Mouse (Mus musculus): ENCODE data around the gene Ier2. TPM values are rescaled to one million over a fixed set of nuclear protein-coding genes. Genes with fewer than 3 reads are reported as not detected.
A peak's percentile ranks its signal among the peaks of the same experiment; 100 is the strongest.

The Ier2 gene
- polyA plus RNA-seq, 1 experiment = 333 TPM

DNA sequence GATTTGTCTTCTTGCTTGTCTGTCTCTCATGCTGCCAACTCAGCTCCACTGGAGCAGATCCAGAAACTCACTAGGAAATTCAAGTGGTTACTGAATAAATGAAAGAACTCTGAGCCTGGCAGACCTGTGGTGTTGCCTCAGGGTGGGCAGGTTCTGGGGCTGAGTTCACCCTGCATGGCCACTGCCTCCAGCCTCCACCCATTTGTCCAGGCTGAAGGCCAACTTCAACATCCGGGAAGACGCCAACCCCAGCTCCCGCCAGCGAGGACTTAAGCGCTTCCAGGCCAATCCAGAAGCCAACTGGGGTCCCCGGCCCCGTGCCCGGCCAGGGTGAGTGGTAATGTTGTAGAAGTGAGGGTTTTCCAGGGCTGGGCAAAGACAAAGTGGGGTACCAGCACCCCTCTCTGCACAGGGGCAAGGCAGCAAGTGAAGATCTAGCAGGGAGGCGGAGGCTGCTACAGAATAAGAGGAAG, 36.3 kb upstream of the Ier2 start:
- peaks cover 80% of the 10 kb centered on the region for H3K36me3 ChIP-seq (replicated peaks; ENCODE audit: low read length)
- H3K9me3 ChIP-seq = no peaks in the 10 kb centered on the region
- peak overlapping the region; percentile 84 for H3K4me3 ChIP-seq (replicated peaks)
- H3K27me3 ChIP-seq (replicated peaks) = no peaks in the 10 kb centered on the region
- no peak for TF ChIP-seq GATA1 (IDR thresholded peaks at IDR 0.05; ENCODE audit: borderline replicate concordance, low read length)
- TF ChIP-seq FLI1 (IDR thresholded peaks at IDR 0.05; ENCODE audit: low read length) = no peak
- H3K4me1 ChIP-seq = peaks cover 68% of the 10 kb centered on the region

- Histone ChIP-seq H3K4me3 (replicated peaks) (peak overlapping the region; percentile 28), H3K4me1 (peaks cover 67% of the 10 kb centered on the region), H3K27me3 (replicated peaks) (no peaks in the 10 kb centered on the region), H3K36me3 (replicated peaks; ENCODE audit: low read length) (peaks cover 80% of the 10 kb centered on the region), H3K9me3 (no peaks in the 10 kb centered on the region)
- TF ChIP-seq FLI1 (IDR thresholded peaks at IDR 0.05; ENCODE audit: low read length) (no peak), GATA1 (IDR thresholded peaks at IDR 0.05; ENCODE audit: borderline replicate concordance, low read length) (no peak)
Observed at GRCm38 (mm10) chr8:84698288-84698687, 35.6 kb upstream of the Ier2 start.

DNA sequence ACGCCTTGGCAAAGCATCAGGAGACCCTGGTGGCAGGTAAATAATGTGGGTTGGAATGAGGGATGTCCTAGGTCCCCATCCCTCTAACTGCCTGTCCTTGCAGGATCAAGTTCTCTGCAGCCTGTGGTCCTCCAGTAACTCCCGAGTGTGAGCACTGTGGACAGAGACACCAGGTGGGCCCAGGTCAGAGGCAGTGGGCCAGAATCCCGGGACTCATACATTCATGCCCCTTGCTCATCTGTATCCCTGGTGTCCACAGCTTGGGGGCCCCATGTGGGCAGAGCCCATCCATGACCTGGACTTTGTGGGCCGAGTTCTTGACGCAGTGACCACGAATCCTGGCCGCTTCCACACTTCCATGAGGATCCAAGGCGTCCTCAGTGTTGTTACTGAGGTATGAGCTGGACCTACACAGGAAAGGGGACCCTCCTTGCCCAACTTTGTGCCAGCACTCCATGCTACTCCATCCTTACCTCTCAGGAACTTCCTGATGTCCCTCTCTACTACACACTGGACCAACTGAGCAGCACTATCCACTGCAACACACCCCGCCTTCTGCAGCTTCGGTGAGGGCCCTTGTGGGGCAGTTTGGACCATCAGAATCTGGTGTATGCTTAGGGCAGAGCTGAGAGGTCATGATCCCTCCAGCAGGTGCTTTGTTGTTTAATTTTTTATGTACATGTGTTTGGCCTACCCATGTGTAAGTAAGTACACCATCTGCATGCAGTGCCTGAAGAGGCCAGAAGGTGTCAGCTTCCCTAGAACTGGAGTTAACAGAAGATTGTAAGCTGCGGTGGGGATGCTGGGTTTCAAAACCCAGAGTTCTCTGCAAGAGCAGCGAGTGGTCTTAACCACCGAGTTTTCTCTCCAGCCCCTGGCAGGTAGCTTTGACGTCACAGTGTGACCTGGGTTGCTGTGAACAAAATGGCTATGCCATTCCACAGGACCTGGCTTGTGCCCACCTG, 34.8 kb upstream of the Ier2 start:
- Histone ChIP-seq H3K36me3 (replicated peaks; ENCODE audit: low read length) (peaks cover 80% of the 10 kb centered on the region), H3K27me3 (replicated peaks) (no peaks in the 10 kb centered on the region), H3K9me3 (no peaks in the 10 kb centered on the region), H3K4me3 (replicated peaks) (no peak overlapping the region), H3K4me1 (peaks cover 67% of the 10 kb centered on the region)
- TF ChIP-seq FLI1 (IDR thresholded peaks at IDR 0.05; ENCODE audit: low read length) (no peak), GATA1 (IDR thresholded peaks at IDR 0.05; ENCODE audit: borderline replicate concordance, low read length) (no peak)

- no peaks in the 10 kb centered on the region for H3K9me3 ChIP-seq
- no peak for TF ChIP-seq FLI1 (IDR thresholded peaks at IDR 0.05; ENCODE audit: low read length)
- TF ChIP-seq GATA1 (IDR thresholded peaks at IDR 0.05; ENCODE audit: borderline replicate concordance, low read length) = no peak
- H3K27me3 ChIP-seq (replicated peaks) = no peaks in the 10 kb centered on the region
- H3K4me3 ChIP-seq (replicated peaks) = no peak overlapping the region
- peaks cover 93% of the 10 kb centered on the region for H3K36me3 ChIP-seq (replicated peaks; ENCODE audit: low read length)
- H3K4me1 ChIP-seq = peaks cover 71% of the 10 kb centered on the region
Observed at GRCm38 (mm10) chr8:84695140-84695539, 32.5 kb upstream of the Ier2 start.

DNA sequence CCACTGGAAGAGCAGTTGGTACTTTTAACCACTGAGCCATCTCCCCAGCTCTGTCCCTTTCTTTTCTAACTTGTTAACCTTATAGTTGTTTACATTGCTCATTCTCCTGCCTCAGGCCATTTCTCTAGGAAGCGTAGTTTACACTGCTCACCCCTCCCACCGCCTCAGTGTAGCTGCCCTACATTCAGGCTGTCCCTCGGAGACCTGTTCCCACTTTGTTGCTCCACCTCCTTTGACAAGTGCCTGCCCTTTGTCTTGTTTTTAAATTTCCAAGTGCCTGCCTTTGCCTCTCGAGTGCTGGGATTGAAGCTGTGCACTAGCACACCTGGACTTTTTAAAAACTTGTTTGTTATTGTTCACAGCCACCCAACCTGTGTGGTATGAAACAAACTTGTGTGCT, 30.7 kb upstream of the Ier2 start:
- Histone ChIP-seq H3K36me3 (replicated peaks; ENCODE audit: low read length) (peaks cover 79% of the 10 kb centered on the region), H3K9me3 (no peaks in the 10 kb centered on the region), H3K4me3 (replicated peaks) (no peak overlapping the region), H3K27me3 (replicated peaks) (no peaks in the 10 kb centered on the region), H3K4me1 (peaks cover 67% of the 10 kb centered on the region)
- TF ChIP-seq FLI1 (IDR thresholded peaks at IDR 0.05; ENCODE audit: low read length) = no peak
- TF ChIP-seq GATA1 (IDR thresholded peaks at IDR 0.05; ENCODE audit: borderline replicate concordance, low read length) = no peak

DNA sequence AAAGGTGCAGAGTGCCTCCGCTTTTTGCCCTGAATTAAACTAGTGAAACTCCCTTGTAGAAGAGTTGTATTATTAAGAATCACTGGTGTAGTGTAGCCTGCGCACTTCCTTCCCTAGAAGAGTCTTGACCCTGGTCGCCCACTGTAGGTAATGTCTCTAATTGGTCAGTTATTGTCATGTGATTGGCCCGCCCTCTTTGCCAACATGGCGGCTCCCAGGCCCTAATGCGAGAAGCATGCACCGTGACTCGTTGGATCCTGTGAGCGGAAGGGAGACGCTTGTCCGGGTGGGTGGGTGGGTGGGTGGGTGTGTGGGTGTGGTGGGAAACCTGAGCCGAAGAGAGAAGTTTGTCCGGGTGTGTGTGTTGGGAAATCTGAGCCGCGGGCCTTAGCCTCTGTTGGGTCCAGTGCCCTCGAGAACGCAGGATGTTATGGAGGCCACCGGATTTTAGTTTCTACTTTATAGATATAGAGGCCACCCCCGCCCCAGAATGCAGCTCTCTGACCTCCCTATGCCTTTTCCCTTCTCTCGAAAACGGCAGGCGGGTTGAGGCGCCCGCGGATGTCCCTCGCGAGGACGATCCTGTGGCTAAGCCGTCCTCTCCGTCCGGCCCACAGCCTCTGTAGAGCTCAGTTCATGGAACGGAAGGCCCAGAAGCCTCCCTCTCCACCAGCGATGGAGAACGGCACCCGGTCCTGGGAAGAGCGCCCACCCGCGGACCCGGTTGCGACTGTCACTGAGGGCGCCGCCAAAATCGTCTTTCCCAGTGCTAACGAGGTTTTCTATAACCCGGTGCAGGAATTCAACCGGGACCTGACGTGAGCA, 26.7 kb upstream of the Ier2 start:
- Histone ChIP-seq H3K27me3 (replicated peaks) (no peaks in the 10 kb centered on the region), H3K4me3 (replicated peaks) (peak overlapping the region; percentile 94), H3K4me1 (peaks cover 70% of the 10 kb centered on the region), H3K9me3 (no peaks in the 10 kb centered on the region), H3K36me3 (replicated peaks; ENCODE audit: low read length) (peaks cover 49% of the 10 kb centered on the region)
- no peak for TF ChIP-seq FLI1 (IDR thresholded peaks at IDR 0.05; ENCODE audit: low read length)

DNA sequence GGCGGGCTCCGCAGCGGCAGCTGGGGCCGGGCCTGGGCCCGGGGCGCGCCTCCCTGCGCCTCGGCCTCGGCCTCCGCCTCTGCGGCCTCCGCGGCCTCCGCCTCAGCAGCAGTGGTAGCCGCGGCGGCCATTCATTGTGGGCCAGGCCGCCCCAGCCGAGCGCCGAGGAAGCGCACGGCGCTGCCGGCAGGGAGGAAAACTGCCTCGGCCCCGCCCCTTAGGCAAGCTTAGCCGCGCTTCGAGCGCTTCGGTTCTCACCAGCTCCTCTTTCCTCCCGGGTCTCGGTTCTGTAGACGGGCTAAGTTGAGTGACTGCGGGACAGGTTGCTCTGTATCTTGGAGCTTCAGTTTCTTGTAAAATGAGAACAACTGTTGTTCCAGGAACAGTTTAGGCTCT, 25.1 kb upstream of the Ier2 start, which contains the start of gene Nacc1:
Gene Nacc1, minus strand, starts transcription at position 158 of the 396 bp plus-strand sequence.
- TF ChIP-seq GATA1 (IDR thresholded peaks at IDR 0.05; ENCODE audit: borderline replicate concordance, low read length) (no peak), FLI1 (IDR thresholded peaks at IDR 0.05; ENCODE audit: low read length) (no peak)
- Histone ChIP-seq H3K4me1 (peaks cover 73% of the 10 kb centered on the region), H3K4me3 (replicated peaks) (peak within 1 kb of the TSS; percentile 94), H3K36me3 (replicated peaks; ENCODE audit: low read length) (peaks cover 46% of the 10 kb centered on the region), H3K9me3 (no peaks in the 10 kb centered on the region), H3K27me3 (replicated peaks) (no peaks in the 10 kb centered on the region)

DNA sequence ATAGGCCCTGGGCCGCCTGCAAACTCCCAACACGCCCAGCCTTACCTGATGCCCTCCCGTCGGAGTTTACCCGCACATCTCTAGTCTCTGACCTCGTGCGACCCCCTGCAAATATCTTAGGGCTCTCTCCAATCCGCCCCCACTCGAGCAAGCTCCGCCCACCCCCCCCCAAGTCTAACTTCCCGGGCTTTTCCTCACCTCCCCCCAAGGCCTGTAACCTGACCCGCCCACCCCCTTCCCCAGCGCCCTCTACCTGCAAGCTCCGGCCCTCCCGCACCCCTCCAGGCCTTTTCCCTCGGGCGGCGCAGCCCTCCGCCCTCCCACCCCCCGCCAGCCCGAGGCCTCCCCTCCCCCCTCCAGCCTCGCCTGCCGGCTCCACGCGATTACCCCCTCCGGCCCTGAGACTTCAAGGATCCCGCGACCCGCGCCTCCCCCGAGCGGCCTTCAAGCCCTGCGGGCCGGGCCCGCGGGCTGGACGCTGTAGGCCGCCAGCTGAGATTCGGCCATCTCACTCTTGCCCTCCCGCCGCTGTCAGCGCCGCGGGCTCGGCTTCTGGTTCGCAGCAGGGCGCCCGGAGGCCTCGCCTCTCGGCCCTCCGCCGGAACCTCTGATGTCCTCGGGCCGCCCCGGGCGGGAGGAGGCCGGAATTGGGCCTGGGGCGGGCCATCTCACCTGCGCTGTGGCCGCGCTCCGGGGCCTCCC, 24.5 kb upstream of the Ier2 start:
- Histone ChIP-seq H3K4me3 (replicated peaks) (peak overlapping the region; percentile 93), H3K36me3 (replicated peaks; ENCODE audit: low read length) (peaks cover 46% of the 10 kb centered on the region), H3K27me3 (replicated peaks) (no peaks in the 10 kb centered on the region), H3K4me1 (peaks cover 73% of the 10 kb centered on the region), H3K9me3 (no peaks in the 10 kb centered on the region)
- no peak for TF ChIP-seq GATA1 (IDR thresholded peaks at IDR 0.05; ENCODE audit: borderline replicate concordance, low read length)
- no peak for TF ChIP-seq FLI1 (IDR thresholded peaks at IDR 0.05; ENCODE audit: low read length)
